Mouse (Mus musculus) neural tube, embryonic 13.5 days (tissue): Measurements from ENCODE around the gene Cryl1. TPM values are rescaled to one million over a fixed set of nuclear protein-coding genes. Genes with fewer than 3 reads are reported as not detected.
A peak's percentile ranks its signal among the peaks of the same experiment; 100 is the strongest.

Experiments used
- ATAC-seq: fragments of 200-750 bp; cut with Nextera tagmentation; 2 replicates; pipeline ENCODE4 v1.8.0; 2017; ENCODE audit warnings: low read depth, mild to moderate bottlenecking, moderate TSS enrichment, moderate library complexity
- H3K27ac ChIP-seq: fragments of 300-500 bp; sonication (generic); replicated peaks from 2 replicates; pipeline ENCODE4 v1.5.1; 2015; ENCODE audit warnings: moderate library complexity, mild to moderate bottlenecking, inconsistent platforms
- H3K27me3 ChIP-seq: fragments of 300-500 bp; sonication (generic); 2 replicates; pipeline ENCODE4 v1.6.1; 2015; ENCODE audit warnings: mild to moderate bottlenecking, inconsistent platforms
- H3K36me3 ChIP-seq: fragments of 300-500 bp; sonication (generic); 2 replicates; pipeline ENCODE4 v1.6.1; 2015; ENCODE audit warnings: mild to moderate bottlenecking, inconsistent platforms
- H3K4me1 ChIP-seq: fragments of 300-500 bp; sonication (generic); replicated peaks from 2 replicates; pipeline ENCODE4 v1.6.1; 2015; ENCODE audit warnings: inconsistent platforms
- H3K4me2 ChIP-seq: fragments of 300-500 bp; sonication (generic); 2 replicates; pipeline ENCODE4 v1.6.1; 2015; ENCODE audit warnings: inconsistent platforms, mild to moderate bottlenecking, moderate library complexity
- H3K4me3 ChIP-seq: fragments of 300-500 bp; sonication (generic); 2 replicates; pipeline ENCODE4 v1.5.1; 2015; ENCODE audit warnings: mild to moderate bottlenecking, inconsistent platforms
- H3K9ac ChIP-seq: fragments of 300-500 bp; sonication (generic); 2 replicates; pipeline ENCODE4 v1.6.1; 2015; ENCODE audit warnings: moderate library complexity, mild to moderate bottlenecking, inconsistent platforms
- H3K9me3 ChIP-seq: fragments of 300-500 bp; sonication (generic); 2 replicates; pipeline ENCODE4 v1.6.1; 2016; ENCODE audit warnings: inconsistent platforms
- WGBS: fragments of 180-500 bp; shearing (Covaris S2); methylation state at CpG from one replicate; pipeline ENCODE4 v1.1.7; 2015; 5-methylcytosine and 5-hydroxymethylcytosine counted together
- polyA plus RNA-seq: library from polyadenylated mRNA; unstranded; fragments of >200 nt; fragmentation: Nextera tagmentation; extraction: Ambion mirVana; gene quantifications from 2 replicates; pipeline ENCODE4 v1.2.1, GENCODE M21; 2015

The Cryl1 gene
- polyA plus RNA-seq, 1 experiment from 2014 or later, result 8.4 TPM

DNA sequence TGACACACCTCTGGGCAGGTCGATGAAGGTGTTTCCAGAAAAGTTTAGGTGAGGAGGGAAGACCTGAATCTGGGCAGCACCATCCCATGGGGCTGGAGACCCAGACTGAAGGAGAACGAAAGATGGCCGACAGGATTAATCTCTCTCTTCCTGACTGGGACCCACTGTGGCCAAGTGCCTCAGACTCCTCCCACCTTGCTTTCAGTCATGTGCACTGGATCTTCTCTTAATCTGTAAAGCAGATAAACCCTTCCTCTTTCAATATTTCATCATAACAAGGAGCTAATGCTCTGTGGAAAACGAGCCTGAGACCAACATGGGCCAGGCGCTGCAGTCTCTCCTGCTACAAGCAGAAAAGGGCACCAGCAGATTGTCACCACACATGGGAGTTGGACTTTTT, 31.6 kb downstream of the Cryl1 start:
- H3K9ac ChIP-seq, result no peak overlapping the region
- no peak overlapping the region for H3K27ac ChIP-seq
- H3K36me3 ChIP-seq, result no peaks in the 10 kb centered on the region
- no peaks in the 10 kb centered on the region for H3K9me3 ChIP-seq
- 0 out of 2 replicates have a peak, but pooled peaks cover 5% of the 10 kb centered on the region for H3K27me3 ChIP-seq
- ATAC-seq, result no peak
- peaks cover 6% of the 10 kb centered on the region; the same call in 1 of the 2 replicates for H3K4me1 ChIP-seq
- no peak overlapping the region for H3K4me3 ChIP-seq
- H3K4me2 ChIP-seq, result no peak overlapping the region
- 78% methylated on average over 5 of the region's 5 CpGs for WGBS

GRCm38 (mm10) chr14:57365341-57365740, 33.0 kb downstream of the Cryl1 start:
- Histone ChIP-seq H3K9me3 (no peaks in the 10 kb centered on the region), H3K9ac (no peak overlapping the region), H3K4me2 (no peak overlapping the region), H3K4me3 (no peak overlapping the region), H3K27me3 (0 out of 2 replicates have a peak, but pooled peaks cover 5% of the 10 kb centered on the region), H3K36me3 (no peaks in the 10 kb centered on the region), H3K4me1 (peaks cover 6% of the 10 kb centered on the region; the same call in 1 of the 2 replicates), H3K27ac (no peak overlapping the region)
- WGBS, result 83% methylated on average over 9 of the region's 9 CpGs
- ATAC-seq, result no peak

DNA sequence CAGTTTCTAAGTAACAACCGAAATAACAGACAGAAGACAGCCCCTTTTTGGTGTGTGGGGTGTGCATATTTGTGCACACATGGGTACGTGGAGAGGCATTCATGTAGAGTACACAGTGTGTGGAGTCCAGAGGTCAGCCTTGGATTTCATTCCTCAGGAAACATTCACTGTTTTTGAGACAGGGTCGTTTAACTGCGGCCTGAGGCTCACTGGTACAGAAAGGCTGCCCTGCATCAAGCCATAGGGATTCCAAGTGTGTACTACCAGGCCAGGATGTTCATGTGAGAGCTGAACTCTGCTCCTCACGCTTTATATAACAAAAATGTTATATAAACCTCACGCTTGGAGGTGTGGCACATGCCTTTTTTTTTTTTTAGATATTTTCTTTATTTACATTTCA, 34.5 kb downstream of the Cryl1 start:
- Histone ChIP-seq H3K9me3 (no peaks in the 10 kb centered on the region), H3K36me3 (no peaks in the 10 kb centered on the region), H3K27me3 (0 out of 2 replicates have a peak, but pooled peaks cover 5% of the 10 kb centered on the region), H3K27ac (no peak overlapping the region), H3K4me2 (no peak overlapping the region), H3K4me3 (no peak overlapping the region), H3K4me1 (peaks cover 6% of the 10 kb centered on the region; the same call in 1 of the 2 replicates), H3K9ac (no peak overlapping the region)
- WGBS, result 88% methylated on average over 6 of the region's 6 CpGs
- no peak for ATAC-seq

DNA sequence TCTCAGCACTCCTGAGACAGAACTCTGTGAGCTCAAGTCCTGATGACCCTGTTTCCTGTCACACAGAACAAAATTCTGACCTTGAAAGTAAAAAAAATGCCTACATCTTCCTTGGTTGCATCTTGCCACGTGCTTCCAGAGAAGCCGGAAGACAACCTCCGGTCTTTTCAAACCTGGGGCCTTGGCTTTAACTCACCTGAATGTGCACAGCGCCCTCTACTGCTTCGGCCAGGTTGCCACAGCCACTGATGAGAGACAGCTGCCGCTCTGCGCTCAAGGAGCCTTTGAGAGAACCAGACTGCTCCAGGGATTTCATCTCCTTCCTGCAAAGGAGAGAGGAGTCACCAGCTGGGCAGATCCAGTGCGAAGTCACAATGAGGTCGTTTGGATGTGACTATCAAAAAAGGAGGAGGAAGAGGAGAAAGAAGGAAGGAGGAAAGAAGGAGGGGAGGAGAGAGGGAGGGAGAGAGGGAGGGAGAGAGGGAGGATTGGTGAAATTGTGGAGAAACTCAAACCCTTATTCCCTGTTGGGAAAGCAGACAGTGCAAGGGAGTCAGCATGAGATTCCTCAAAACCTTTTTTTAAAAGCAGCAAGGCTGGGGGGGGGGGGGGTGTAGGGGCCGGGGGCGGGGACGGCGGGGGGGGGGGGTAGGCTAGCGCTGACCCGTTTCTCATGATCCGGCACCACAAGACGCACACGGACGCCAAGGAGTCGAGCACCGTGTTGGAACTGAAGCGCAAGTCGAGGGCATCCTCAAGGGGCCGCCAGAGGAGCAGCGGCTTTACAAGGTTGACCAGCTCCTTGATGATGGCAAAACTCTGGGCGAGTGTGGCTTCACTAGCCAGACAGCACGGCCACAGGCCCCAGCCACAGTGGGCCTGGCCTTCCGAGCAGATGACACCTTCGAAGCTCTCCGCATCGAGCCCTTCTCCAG, 35.3 kb downstream of the Cryl1 start:
- WGBS, result 11% methylated on average over 31 of the region's 31 CpGs
- Histone ChIP-seq H3K9me3 (no peaks in the 10 kb centered on the region), H3K36me3 (no peaks in the 10 kb centered on the region), H3K4me1 (peaks cover 6% of the 10 kb centered on the region; the same call in 1 of the 2 replicates), H3K27ac (no peak overlapping the region), H3K27me3 (0 out of 2 replicates have a peak, but pooled peaks cover 5% of the 10 kb centered on the region), H3K4me3 (no peak overlapping the region), H3K4me2 (peak overlapping the region; percentile 42), H3K9ac (0 out of 2 replicates have a peak overlapping the region, but pooled peaks have one; percentile 1)
- peak; percentile 79 for ATAC-seq

DNA sequence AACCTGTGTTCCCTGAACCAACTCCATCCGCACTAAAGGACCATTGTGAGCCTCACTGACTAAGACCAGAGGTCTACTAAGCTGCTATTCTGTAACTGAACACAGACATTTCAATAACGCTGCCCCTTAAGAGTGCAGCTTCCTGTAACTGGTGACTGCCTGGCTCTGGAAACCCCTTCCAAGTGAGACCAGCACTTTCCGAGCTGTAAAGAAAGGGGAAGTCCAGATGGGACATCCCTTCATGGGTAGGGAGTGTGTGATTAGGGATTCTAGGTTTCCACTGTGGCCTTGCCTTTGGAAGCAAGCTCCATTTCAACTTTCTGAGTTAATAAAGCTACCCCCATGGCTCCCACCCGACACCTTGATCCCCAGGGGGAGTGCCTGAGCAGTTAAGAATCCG, 41.3 kb downstream of the Cryl1 start:
- Histone ChIP-seq H3K27me3 (0 out of 2 replicates have a peak, but pooled peaks cover 2% of the 10 kb centered on the region), H3K4me2 (no peak overlapping the region), H3K36me3 (no peaks in the 10 kb centered on the region), H3K9me3 (no peaks in the 10 kb centered on the region), H3K4me1 (no peaks in the 10 kb centered on the region), H3K27ac (no peak overlapping the region), H3K9ac (no peak overlapping the region), H3K4me3 (no peak overlapping the region)
- no peak for ATAC-seq
- 74% methylated on average over 5 of the region's 5 CpGs for WGBS

GRCm38 (mm10) chr14:57351521-57352235, 46.7 kb downstream of the Cryl1 start:
- Histone ChIP-seq H3K36me3 (no peaks in the 10 kb centered on the region), H3K4me1 (no peaks in the 10 kb centered on the region), H3K4me2 (no peak overlapping the region), H3K27me3 (no peaks in the 10 kb centered on the region), H3K27ac (no peak overlapping the region), H3K9me3 (no peaks in the 10 kb centered on the region), H3K9ac (no peak overlapping the region), H3K4me3 (no peak overlapping the region)
- no peak for ATAC-seq
- WGBS, result 69% methylated on average over 7 of the region's 7 CpGs

- 89% methylated on average over 10 of the region's 10 CpGs for WGBS
These were observed 48.4 kb downstream of the Cryl1 start for GRCm38 (mm10) chr14:57349955-57350354.

DNA sequence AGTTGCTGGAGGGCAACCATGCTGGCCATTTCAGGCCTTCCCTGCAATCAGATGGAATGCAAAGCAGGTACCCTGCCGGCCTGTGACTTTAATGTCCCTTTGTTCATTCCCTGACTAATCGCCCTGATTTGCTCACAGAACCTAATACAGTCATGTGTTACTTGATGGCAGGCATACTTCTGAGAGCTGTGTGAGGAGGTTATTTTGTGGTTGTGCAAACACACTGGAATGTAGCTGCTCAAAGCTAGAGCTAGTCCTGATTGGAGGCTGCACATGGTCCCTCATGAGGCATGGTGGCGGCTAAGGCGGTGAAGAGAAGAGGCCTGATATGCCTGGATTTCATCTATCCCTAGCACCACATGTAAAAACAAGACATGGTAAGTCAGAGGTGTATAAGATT, 50.2 kb downstream of the Cryl1 start:
- H3K27ac ChIP-seq, result no peak overlapping the region
- peaks cover 10% of the 10 kb centered on the region for H3K4me1 ChIP-seq
- H3K36me3 ChIP-seq, result no peaks in the 10 kb centered on the region
- no peak; the same call in 1 of the 2 replicates for ATAC-seq
- no peak overlapping the region for H3K4me3 ChIP-seq
- H3K9ac ChIP-seq, result no peak overlapping the region
- no peaks in the 10 kb centered on the region for H3K27me3 ChIP-seq
- no peaks in the 10 kb centered on the region for H3K9me3 ChIP-seq
- no peak overlapping the region for H3K4me2 ChIP-seq
- WGBS, result 59% methylated on average over 4 of the region's 4 CpGs

More at GRCm38 (mm10) chr14:57349955-57350354, 48.4 kb downstream of the Cryl1 start:
- Histone ChIP-seq H3K9me3 (no peaks in the 10 kb centered on the region), H3K36me3 (no peaks in the 10 kb centered on the region), H3K4me3 (no peak overlapping the region), H3K27ac (no peak overlapping the region), H3K4me2 (no peak overlapping the region), H3K27me3 (no peaks in the 10 kb centered on the region), H3K4me1 (no peaks in the 10 kb centered on the region), H3K9ac (no peak overlapping the region)
- no peak for ATAC-seq

DNA sequence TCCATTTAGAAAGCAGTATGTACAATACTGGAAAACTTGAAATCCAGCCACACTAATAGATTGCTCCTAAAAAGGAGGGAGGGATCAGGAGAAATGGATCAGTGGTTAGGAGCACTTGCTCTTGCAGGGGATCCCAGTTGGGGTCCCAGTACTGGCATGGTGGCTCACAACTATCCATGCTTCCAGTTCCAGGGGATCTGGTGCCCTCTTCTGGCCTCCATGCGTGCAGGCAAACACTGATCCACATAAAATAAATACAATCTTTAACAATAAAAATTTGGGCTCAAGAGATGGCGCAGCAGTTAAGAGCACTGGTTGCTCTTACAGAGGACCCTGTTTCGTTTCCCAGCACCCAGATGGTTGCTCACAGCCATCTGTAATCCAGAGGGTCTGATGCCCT, 52.2 kb downstream of the Cryl1 start:
- H3K36me3 ChIP-seq, result no peaks in the 10 kb centered on the region
- H3K4me2 ChIP-seq, result no peak overlapping the region
- 90% methylated on average over 3 of the region's 3 CpGs for WGBS
- no peak for ATAC-seq
- H3K9me3 ChIP-seq, result no peaks in the 10 kb centered on the region
- H3K9ac ChIP-seq, result no peak overlapping the region
- no peak overlapping the region for H3K27ac ChIP-seq
- peaks cover 19% of the 10 kb centered on the region for H3K4me1 ChIP-seq
- H3K27me3 ChIP-seq, result no peaks in the 10 kb centered on the region
- H3K4me3 ChIP-seq, result no peak overlapping the region

- no peak overlapping the region for H3K27ac ChIP-seq
- peaks cover 19% of the 10 kb centered on the region for H3K4me1 ChIP-seq
- ATAC-seq, result no peak
- H3K9me3 ChIP-seq, result no peaks in the 10 kb centered on the region
- WGBS, result 79% methylated on average over 25 of the region's 25 CpGs
- H3K27me3 ChIP-seq, result no peaks in the 10 kb centered on the region
- H3K4me3 ChIP-seq, result no peak overlapping the region
- H3K4me2 ChIP-seq, result peak overlapping the region; percentile 11; the same call in 1 of the 2 replicates
- no peaks in the 10 kb centered on the region for H3K36me3 ChIP-seq
- H3K9ac ChIP-seq, result no peak overlapping the region
These were observed 53.4 kb downstream of the Cryl1 start for GRCm38 (mm10) chr14:57344781-57345492.

GRCm38 (mm10) chr14:57343057-57343750, 55.1 kb downstream of the Cryl1 start:
- H3K36me3 ChIP-seq, result no peaks in the 10 kb centered on the region
- no peak overlapping the region for H3K4me3 ChIP-seq
- H3K9me3 ChIP-seq, result no peaks in the 10 kb centered on the region
- 42% methylated on average over 15 of the region's 15 CpGs for WGBS
- H3K27ac ChIP-seq, result no peak overlapping the region
- no peak for ATAC-seq
- no peaks in the 10 kb centered on the region for H3K27me3 ChIP-seq
- H3K9ac ChIP-seq, result no peak overlapping the region
- peaks cover 19% of the 10 kb centered on the region for H3K4me1 ChIP-seq
- H3K4me2 ChIP-seq, result no peak overlapping the region
